Mouse (Mus musculus) cerebellum, postnatal 14 days (tissue): ENCODE data around the gene Atcay.

Source experiments
- DNase-seq, 2 experiments: peaks; one replicate each; pipeline ENCODE4 v3.0.0; 2021; ENCODE audit warnings: mixed read lengths in 2 of 2

The Atcay gene

DNA sequence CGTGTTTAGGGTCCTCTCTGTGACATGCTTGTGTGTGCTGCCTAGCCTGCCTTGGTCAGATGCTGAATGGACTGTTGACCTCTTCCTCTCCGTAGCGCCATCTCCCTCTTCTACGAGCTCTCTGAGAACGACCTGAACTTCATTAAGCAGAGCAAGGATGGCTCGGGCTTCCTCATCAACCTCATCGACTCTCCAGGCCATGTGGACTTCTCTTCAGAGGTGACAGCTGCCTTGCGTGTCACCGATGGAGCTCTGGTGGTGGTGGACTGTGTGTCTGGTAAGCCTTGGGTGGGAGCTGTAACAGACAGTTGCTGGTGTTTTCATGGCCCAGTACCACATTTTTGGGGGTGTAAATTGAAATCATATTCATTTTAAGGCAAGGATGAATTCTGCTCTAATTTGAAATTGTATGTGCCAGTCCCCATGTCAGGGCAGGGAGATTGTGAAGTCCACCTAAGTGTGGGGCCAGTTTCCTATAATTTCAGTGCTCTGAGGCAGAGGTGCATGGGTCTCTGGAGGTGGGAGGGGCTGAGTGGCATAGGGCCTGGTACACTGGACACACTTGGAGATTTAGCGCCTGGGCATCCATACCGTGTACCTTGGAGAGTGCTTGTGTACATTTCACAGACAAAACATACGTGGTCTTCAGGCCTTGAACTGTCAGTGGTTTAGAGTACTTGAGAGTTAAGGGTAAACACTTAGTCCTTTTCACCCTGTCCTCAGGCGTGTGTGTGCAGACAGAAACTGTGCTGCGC, 52.5 kb downstream of the Atcay start:
- no peak for DNase-seq

- peak; percentile 62 to 76 for DNase-seq
These were observed 53.1 kb downstream of the Atcay start for GRCm38 (mm10) chr10:81177491-81177925.

DNA sequence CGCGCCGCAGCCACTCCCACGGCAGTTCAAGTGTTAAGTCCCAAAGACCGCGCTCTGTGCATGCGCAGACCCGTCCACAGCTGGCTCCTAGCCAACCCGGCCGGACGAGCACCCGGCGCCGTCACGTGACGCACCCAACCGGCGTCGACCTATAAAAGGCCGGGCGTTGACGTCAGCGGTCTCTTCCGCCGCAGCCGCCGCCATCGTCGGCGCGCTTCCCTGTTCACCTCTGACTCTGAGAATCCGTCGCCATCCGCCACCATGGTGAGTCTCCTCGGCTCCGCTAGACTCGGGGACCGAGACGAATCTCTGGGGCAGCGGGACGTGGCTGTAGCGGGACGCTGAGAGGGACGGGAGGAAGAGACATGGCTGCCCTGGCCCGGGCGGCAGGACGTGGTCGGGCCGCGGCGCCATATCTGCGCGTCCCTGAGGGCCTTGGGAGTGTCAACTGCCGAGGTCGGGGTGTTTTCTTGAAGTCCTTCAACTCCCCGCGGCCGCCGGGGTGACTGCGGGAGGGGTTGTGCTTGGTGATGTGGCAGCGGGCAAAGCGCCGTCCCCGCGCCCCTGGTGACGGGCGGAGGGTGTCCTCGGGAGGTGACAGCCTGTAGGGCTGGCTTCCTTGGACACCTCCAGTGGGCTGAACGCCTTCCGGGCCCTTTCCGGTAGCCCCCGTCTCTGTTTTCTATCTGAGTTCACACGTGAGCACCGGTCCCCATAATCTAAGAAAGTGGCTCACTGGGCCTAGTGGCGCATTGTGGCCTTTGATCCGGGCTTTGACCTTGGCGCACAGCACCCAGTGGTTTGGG, 54.0 kb downstream of the Atcay start, which contains the start of gene Eef2:
Eef2 (plus strand) TSS at position 166 of the 806 bp plus-strand sequence.
- DNase-seq: peak; percentile 100

DNA sequence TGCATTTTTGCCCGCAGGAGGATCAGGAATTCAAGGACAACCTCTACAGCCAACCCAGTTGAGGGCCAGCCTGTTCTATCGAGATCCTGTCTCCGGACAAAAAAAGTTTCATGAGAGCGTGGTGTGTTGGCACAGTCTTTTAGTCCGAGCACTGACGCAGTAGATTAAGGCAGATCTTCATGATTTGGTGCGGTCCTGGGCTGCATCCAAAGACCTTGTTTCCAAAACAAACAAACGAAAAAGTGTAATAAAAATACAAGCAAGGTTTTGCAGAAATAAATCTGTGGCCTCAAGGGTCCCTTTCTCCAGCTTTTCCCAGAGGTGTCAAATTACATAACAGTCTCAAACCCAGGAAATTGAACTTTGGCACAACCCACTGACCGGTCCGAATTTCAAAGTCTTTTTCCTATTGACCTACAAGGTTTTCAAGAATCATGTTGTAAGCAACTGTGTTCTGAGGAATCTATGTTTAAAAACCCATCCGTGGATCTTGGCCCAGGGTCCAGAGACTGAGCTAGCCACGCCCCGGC, 54.6 kb downstream of the Atcay start:
- DNase-seq: no peak

DNA sequence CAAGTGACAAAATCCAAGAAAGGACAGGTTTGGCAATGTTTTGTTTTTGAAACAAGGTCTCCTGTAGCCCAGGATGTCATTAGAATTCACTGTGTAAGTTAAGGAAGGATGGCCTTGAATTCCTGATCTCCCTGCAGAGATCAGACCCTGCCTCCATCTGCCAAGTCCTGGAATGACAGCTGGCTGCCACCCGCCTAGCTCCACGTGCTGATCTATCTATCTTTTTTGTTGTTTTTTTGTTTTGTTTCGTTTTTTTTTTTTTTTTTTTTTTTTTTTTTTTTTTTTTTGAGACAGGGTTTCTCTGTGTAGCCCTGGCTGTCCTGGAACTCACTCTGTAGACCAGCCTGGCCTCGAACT, 55.3 kb downstream of the Atcay start:
- peak in 1 of 2 experiments; percentile 66 for DNase-seq

DNA sequence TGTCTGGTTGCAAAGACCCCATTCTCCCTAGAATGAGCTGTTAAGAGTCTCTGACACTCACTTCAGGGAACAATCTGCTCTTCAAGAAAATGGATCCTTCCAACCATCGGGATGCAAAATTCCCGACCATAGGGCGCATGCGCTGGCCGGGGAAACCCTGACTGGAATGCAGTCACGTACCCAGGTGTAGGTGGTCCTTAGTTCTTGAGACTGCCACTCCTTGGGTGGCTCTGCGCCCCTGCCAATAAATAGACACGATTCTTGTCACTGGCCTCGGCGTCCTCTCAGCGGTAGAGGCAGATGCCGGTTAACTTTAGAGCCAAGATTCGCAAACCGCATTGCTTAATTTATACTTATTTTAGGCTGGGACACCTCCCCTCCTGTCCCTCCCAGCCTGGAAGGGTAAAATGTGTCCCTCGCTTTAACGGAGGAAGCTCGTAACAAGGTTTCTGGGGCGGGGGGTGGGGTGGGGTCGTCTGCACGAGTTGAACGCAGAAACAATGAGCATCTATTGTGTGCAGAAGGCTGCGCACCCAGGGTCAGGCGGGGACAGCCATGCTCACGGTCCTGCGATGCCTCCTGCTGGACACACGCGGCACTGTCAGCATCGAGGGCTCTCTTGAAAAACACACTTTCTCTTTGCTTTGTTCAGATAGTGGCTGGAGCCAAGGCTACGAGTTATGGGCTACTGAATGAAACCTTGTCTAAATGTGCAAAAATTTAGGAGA, 55.9 kb downstream of the Atcay start:
- DNase-seq: peak; percentile 96 to 97

DNA sequence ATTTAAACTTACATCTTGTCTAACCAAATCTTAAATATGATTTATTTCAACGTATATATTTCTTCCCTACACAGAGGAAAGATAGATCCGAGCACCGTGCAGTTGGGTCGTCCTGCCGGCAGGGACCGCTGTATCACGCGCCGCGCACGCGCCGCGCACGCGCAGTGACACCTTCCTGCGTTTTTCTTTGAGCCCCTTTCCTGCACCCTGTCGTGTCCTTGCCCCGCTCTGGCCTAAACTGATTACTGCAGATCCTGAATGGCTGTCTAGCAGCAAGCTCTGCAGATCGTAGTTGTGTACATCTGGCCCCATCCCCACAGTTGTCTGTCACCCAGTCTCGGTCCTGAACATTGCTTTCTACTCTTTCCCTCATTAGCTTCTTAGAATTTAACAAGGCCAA, 57.5 kb downstream of the Atcay start:
- DNase-seq: peak; percentile 89 to 90

- peak in 1 of 2 experiments; percentile 70 for DNase-seq
These were observed 61.2 kb downstream of the Atcay start for GRCm38 (mm10) chr10:81169411-81169900.

DNA sequence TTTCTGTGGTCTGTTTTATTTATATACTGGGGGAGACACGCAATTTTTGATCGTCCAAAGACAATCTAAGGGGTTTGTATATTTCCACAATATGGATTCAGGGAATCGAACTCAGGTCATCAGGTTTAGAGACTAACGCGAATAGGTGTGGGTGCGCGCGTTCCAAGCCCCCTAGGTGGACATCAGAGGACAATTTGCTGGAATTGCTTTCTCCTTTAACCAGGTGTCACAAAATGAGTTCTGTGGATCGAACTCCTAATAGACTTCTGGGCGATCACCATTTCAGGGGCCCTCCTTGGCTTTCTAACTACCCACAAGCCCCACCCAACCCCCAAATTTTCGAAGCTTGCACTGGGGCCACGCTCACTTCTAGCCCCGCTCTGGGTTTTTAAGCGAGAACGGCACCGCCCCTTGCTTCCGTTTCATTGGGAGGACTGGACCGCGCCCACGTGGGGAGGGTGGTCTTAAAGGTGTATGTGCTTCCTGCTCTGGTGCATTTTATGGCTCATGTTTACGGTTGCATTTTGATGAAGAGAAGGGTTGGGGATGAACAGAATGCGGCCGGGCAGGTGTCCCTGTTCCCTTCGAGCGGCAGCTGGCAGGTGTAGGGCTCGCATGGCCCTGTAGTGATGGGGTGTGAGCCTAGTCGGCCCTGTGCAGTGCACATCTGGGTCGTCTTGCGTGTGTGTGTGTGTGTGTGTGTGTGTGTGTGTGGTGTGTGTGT, 62.0 kb downstream of the Atcay start:
- peak; percentile 84 to 89 for DNase-seq

DNA sequence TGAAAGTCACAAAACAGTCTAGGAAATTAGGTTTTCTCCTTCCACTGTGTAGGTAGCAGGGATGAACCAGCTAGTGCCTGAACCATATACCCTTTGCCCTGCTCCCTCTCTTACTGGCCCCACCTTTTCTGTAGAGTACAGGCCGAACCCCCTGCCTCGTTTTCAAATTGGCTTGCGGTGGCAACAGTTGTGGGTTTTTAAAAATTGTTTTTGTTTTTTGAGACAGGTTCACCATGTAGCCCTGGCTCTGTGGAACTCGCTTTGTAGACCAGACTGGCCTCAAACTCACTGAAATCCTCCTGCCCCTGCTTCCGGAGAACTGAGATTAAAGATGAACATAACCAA, 62.6 kb downstream of the Atcay start:
- DNase-seq: no peak

DNA sequence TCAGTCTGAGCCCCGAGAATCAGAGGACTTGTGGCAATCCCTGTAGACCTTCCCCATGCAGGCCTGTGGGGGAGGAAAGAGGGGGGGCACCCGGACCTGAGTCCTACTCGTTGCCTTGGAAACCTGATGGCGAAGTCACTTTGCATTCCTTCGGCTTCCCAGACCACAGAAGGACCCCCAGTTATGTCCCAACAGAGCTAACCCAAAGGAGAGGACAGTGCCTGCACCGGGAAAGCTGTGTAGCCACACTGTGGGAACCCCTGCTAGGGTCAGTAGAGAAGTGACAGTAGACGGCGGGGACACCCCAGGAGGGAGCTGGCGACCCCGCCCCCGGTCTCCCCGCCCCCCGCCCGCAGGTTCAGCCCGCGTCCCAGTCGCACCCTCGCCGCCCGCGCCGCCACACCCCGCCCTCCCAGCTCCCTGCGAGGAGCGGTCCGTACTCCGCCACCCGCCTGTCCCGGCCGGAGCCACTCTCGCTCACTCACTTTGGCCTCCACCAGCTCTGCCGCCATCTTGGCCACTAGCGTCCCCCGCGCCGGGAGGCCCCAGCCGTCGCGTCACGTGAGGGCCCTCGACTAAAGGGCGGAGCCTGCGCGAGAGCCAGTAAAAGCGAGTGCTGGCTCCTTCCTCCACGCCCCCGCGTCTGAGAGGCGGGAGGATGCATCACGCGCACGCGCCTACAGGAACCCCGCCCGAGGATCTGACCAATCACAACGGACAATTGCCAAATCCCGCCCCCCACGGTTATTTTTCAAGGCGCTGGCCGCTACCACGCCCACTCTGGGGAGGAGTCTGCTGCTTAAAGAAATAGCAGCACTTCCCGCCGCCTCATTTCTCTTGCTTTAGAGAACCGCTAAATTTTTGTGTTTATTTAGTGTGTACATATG, 63.2 kb downstream of the Atcay start, which contains the start of gene Pias4:
Pias4 (minus strand) TSS at position 724 of the 887 bp plus-strand sequence.
- DNase-seq: peak; percentile 100

DNA sequence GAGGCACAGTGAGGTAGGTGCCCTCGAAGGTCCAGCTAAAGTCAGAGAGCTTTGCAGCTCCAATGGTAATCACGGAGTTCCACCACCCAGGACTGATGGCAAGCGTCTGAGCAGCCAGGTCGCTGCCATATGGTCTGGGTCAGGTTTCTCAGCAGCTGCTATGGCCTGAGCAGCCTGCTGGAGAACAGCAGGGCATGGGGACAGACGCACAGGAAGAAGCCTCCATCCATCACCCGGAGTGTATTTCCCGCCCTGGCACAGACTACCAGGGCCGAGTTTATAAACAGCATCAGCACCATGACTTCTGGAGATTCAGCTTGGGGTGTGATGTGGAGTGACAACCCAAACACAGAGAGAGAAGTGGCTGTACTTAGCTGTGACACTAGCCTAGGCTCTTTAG, 65.5 kb downstream of the Atcay start:
- peak; percentile 51 to 58 for DNase-seq

- DNase-seq: peak in 1 of 2 experiments; percentile 22
These were observed 68.3 kb downstream of the Atcay start for GRCm38 (mm10) chr10:81162318-81162652.

GRCm38 (mm10) chr10:81161602-81162317, 68.9 kb downstream of the Atcay start:
- DNase-seq: peak in 1 of 2 experiments; percentile 17

DNA sequence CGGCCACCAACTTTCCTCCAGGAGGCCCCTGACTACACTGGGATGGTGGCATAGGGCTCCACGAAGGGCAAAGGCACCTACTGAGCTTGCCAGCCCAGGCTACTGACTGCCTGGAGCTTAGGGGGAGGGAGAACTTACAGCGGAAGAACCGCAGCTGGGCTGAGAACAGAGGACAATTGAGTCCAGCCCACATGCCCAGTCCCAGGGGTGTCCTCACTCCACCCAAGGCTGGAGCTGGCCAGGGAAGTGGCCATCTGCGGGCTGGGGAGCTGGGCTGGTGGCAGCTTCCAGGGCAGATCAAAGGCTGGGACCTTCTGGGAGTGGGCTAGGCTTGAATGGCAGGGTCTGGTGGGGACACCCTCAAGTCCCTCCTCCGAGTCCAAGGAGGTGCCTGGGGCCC, 75.9 kb downstream of the Atcay start:
- DNase-seq: no peak
